Mouse (Mus musculus): ENCODE data around the gene Gdi2. TPM values are rescaled to one million over a fixed set of nuclear protein-coding genes. Genes with fewer than 3 reads are reported as not detected.
"Not testable (repeated sequence)": the region's sequence is repeated elsewhere in the genome, so short reads cannot be mapped to it uniquely, and the experiment has no call there.

The Gdi2 gene
- polyA plus RNA-seq (2014; fragmentation: Nextera tagmentation; extraction: Ambion mirVana) = 520 and 553 TPM in 2 replicates

- Histone ChIP-seq H3K27me3 (ENCODE audit: control insufficient read depth, insufficient read depth, low read length) (no peaks in the 10 kb centered on the region), H3K4me1 (ENCODE audit: control insufficient read depth, insufficient read depth, low read length) (peaks cover 18% of the 10 kb centered on the region), H3K9ac (ENCODE audit: low read length) (peak within 1 kb of the TSS; percentile 97), H3K36me3 (ENCODE audit: control insufficient read depth, insufficient read depth, low read length) (no peaks in the 10 kb centered on the region), H3K4me3 (ENCODE audit: low read depth, low read length) (peak within 1 kb of the TSS; percentile 94), H3K4me2 (peak within 1 kb of the TSS; percentile 70), H3K27ac (ENCODE audit: low read depth, low read length) (peak within 1 kb of the TSS; percentile 94), H3K9me3 (ENCODE audit: control insufficient read depth, low read length) (no peaks in the 10 kb centered on the region)
- peak; percentile 99 for DNase-seq (ENCODE audit: low spot score, missing footprints)
- WGBS = under 1% methylated on average over 39 of the region's 47 CpGs
- peak; percentile 98 for ATAC-seq (ENCODE audit: low FRiP score)
Measured at GRCm38 (mm10) chr13:3537594-3538222, at the start of gene Gdi2. Gene Gdi2 (plus strand): TSS chr13:3538063.

GRCm38 (mm10) chr13:3495526-3495925 is 42.3 kb upstream of the Gdi2 start:
- no peak for DNase-seq (ENCODE audit: low spot score, missing footprints)
- Histone ChIP-seq H3K9me3 (ENCODE audit: control insufficient read depth, low read length) (no peaks in the 10 kb centered on the region), H3K4me1 (ENCODE audit: control insufficient read depth, insufficient read depth, low read length) (no peaks in the 10 kb centered on the region), H3K4me2 (no peak overlapping the region), H3K9ac (ENCODE audit: low read length) (no peak overlapping the region), H3K4me3 (ENCODE audit: low read depth, low read length) (no peak overlapping the region), H3K36me3 (ENCODE audit: control insufficient read depth, insufficient read depth, low read length) (peaks cover 2% of the 10 kb centered on the region), H3K27me3 (ENCODE audit: control insufficient read depth, insufficient read depth, low read length) (no peaks in the 10 kb centered on the region), H3K27ac (ENCODE audit: low read depth, low read length) (no peak overlapping the region)
- WGBS = 96% methylated on average over 4 of the region's 4 CpGs
- ATAC-seq (ENCODE audit: low FRiP score) = no peak

DNA sequence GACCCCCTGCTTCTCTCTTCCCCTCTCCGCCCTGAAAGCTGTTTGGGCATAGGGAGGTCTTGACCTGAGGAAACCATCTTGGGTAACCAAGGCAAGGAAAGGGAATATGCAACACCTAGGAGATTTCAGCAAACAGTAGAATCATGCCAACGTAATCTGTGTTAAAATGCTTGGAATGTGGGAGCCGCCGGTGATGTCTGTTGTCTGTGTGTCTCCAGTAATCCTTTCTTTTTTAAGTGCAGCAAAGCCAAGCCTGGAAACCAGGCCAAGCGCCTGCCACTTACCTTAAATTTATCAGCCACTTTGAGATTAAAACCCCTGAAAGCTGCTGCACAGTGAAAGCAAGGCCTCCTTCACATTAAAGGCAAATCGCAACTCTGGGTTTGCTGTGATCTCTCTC is 36.8 kb upstream of the Gdi2 start:
- DNase-seq (ENCODE audit: low spot score, missing footprints); H3K9ac ChIP-seq (ENCODE audit: low read length); H3K4me1 ChIP-seq (ENCODE audit: control insufficient read depth, insufficient read depth, low read length); H3K36me3 ChIP-seq (ENCODE audit: control insufficient read depth, insufficient read depth, low read length); H3K27me3 ChIP-seq (ENCODE audit: control insufficient read depth, insufficient read depth, low read length); H3K27ac ChIP-seq (ENCODE audit: low read depth, low read length); H3K9me3 ChIP-seq (ENCODE audit: control insufficient read depth, low read length); ATAC-seq (ENCODE audit: low FRiP score); H3K4me2 ChIP-seq; H3K4me3 ChIP-seq (ENCODE audit: low read depth, low read length): not testable (repeated sequence)
- 84% methylated on average over 6 of the region's 6 CpGs for WGBS

DNA sequence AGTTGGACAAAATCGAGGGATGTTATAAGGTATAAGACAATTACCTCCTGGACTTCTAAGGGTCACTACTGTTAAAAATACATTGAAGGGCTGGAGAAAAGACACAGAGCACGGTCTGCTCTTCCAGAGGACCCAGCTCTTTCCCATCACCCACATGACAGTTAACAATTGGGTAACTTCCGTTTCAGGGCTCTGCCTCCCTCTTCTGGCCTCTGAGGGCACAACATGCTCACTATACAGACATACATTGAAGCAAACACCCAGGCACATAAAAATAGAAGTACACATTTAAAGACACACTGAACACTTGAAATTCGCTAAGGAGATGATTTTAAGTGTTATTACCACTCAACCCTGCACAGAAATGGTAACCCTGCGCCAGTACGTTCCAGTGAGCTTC is 22.5 kb upstream of the Gdi2 start:
- 80% methylated on average over 6 of the region's 6 CpGs for WGBS
- H3K4me3 ChIP-seq (ENCODE audit: low read depth, low read length); H3K36me3 ChIP-seq (ENCODE audit: control insufficient read depth, insufficient read depth, low read length); H3K9ac ChIP-seq (ENCODE audit: low read length); H3K4me1 ChIP-seq (ENCODE audit: control insufficient read depth, insufficient read depth, low read length); DNase-seq (ENCODE audit: low spot score, missing footprints); H3K9me3 ChIP-seq (ENCODE audit: control insufficient read depth, low read length); H3K27ac ChIP-seq (ENCODE audit: low read depth, low read length); ATAC-seq (ENCODE audit: low FRiP score); H3K4me2 ChIP-seq; H3K27me3 ChIP-seq (ENCODE audit: control insufficient read depth, insufficient read depth, low read length): not testable (repeated sequence)

DNA sequence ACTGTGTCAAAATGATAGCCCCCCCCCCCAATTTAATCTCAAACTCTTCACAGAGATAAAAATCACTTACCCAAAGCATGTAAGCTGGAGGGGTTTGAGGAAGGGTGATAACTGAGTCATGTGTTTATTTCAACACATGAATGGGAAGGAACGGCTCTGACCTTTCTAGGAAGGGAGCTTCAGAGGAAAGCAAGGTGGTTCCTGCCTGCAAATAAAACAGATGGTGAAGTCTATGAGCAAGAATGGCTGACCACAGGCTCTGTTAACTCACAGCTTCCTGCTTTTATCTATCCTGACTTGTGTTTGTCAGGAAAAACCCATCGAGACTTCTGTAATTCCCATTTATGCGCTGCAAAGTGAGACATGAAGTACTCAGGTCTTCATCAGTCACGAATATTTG is 18.5 kb upstream of the Gdi2 start:
- not testable (repeated sequence) for H3K4me1 ChIP-seq (ENCODE audit: control insufficient read depth, insufficient read depth, low read length); H3K4me2 ChIP-seq; DNase-seq (ENCODE audit: low spot score, missing footprints); H3K36me3 ChIP-seq (ENCODE audit: control insufficient read depth, insufficient read depth, low read length); H3K9ac ChIP-seq (ENCODE audit: low read length); H3K4me3 ChIP-seq (ENCODE audit: low read depth, low read length); H3K27ac ChIP-seq (ENCODE audit: low read depth, low read length); H3K27me3 ChIP-seq (ENCODE audit: control insufficient read depth, insufficient read depth, low read length); H3K9me3 ChIP-seq (ENCODE audit: control insufficient read depth, low read length); ATAC-seq (ENCODE audit: low FRiP score)
- 96% methylated on average over 3 of the region's 4 CpGs for WGBS

GRCm38 (mm10) chr13:3519994-3520393 is 17.9 kb upstream of the Gdi2 start:
- not testable (repeated sequence) for H3K4me2 ChIP-seq; H3K4me1 ChIP-seq (ENCODE audit: control insufficient read depth, insufficient read depth, low read length); H3K9me3 ChIP-seq (ENCODE audit: control insufficient read depth, low read length); DNase-seq (ENCODE audit: low spot score, missing footprints); ATAC-seq (ENCODE audit: low FRiP score); H3K27ac ChIP-seq (ENCODE audit: low read depth, low read length); H3K4me3 ChIP-seq (ENCODE audit: low read depth, low read length); H3K9ac ChIP-seq (ENCODE audit: low read length); H3K27me3 ChIP-seq (ENCODE audit: control insufficient read depth, insufficient read depth, low read length); H3K36me3 ChIP-seq (ENCODE audit: control insufficient read depth, insufficient read depth, low read length)
- 42% methylated on average over 1 of the region's 1 CpGs for WGBS

GRCm38 (mm10) chr13:3523459-3523858 is 14.4 kb upstream of the Gdi2 start:
- no peak overlapping the region for H3K4me2 ChIP-seq
- no peaks in the 10 kb centered on the region for H3K36me3 ChIP-seq (ENCODE audit: control insufficient read depth, insufficient read depth, low read length)
- peak; percentile 73 for DNase-seq (ENCODE audit: low spot score, missing footprints)
- 81% methylated on average over 6 of the region's 6 CpGs for whole genome bisulfite sequencing
- no peak overlapping the region for H3K27ac ChIP-seq (ENCODE audit: low read depth, low read length)
- no peaks in the 10 kb centered on the region for H3K4me1 ChIP-seq (ENCODE audit: control insufficient read depth, insufficient read depth, low read length)
- no peak for ATAC-seq (ENCODE audit: low FRiP score)
- no peak overlapping the region for H3K9ac ChIP-seq (ENCODE audit: low read length)
- H3K9me3 ChIP-seq (ENCODE audit: control insufficient read depth, low read length) = no peaks in the 10 kb centered on the region
- no peaks in the 10 kb centered on the region for H3K27me3 ChIP-seq (ENCODE audit: control insufficient read depth, insufficient read depth, low read length)
- H3K4me3 ChIP-seq (ENCODE audit: low read depth, low read length) = no peak overlapping the region

GRCm38 (mm10) chr13:3523946-3524345 is 13.9 kb upstream of the Gdi2 start:
- no peak for ATAC-seq (ENCODE audit: low FRiP score)
- 92% methylated on average over 1 of the region's 1 CpGs for WGBS

GRCm38 (mm10) chr13:3525611-3526051 is 12.2 kb upstream of the Gdi2 start:
- Histone ChIP-seq H3K27ac (ENCODE audit: low read depth, low read length) (no peak overlapping the region), H3K9me3 (ENCODE audit: control insufficient read depth, low read length) (no peaks in the 10 kb centered on the region), H3K36me3 (ENCODE audit: control insufficient read depth, insufficient read depth, low read length) (no peaks in the 10 kb centered on the region), H3K27me3 (ENCODE audit: control insufficient read depth, insufficient read depth, low read length) (no peaks in the 10 kb centered on the region), H3K9ac (ENCODE audit: low read length) (no peak overlapping the region), H3K4me1 (ENCODE audit: control insufficient read depth, insufficient read depth, low read length) (no peaks in the 10 kb centered on the region), H3K4me3 (ENCODE audit: low read depth, low read length) (no peak overlapping the region), H3K4me2 (no peak overlapping the region)
- WGBS = 70% methylated on average over 4 of the region's 4 CpGs
- DNase-seq (ENCODE audit: low spot score, missing footprints) (peak; percentile 79), ATAC-seq (ENCODE audit: low FRiP score) (no peak)

More at GRCm38 (mm10) chr13:3523946-3524345, 13.9 kb upstream of the Gdi2 start:
- Histone ChIP-seq H3K9ac (ENCODE audit: low read length) (no peak overlapping the region), H3K4me2 (no peak overlapping the region), H3K27ac (ENCODE audit: low read depth, low read length) (no peak overlapping the region), H3K9me3 (ENCODE audit: control insufficient read depth, low read length) (no peaks in the 10 kb centered on the region), H3K27me3 (ENCODE audit: control insufficient read depth, insufficient read depth, low read length) (no peaks in the 10 kb centered on the region), H3K4me1 (ENCODE audit: control insufficient read depth, insufficient read depth, low read length) (no peaks in the 10 kb centered on the region), H3K4me3 (ENCODE audit: low read depth, low read length) (no peak overlapping the region), H3K36me3 (ENCODE audit: control insufficient read depth, insufficient read depth, low read length) (no peaks in the 10 kb centered on the region)
- no peak for DNase-seq (ENCODE audit: low spot score, missing footprints)

Data from midbrain, embryonic 11.5 days (tissue).